Mouse (Mus musculus): ENCODE results near the gene Nt5m.
"Not testable (repeated sequence)": the region's sequence is repeated elsewhere in the genome, so short reads cannot be mapped to it uniquely, and the experiment has no call there.

Gene Nt5m

GRCm38 (mm10) chr11:59839008-59839458 is at the start of gene Nt5m:
Gene Nt5m (plus strand): TSS chr11:59839447.
- DNase-seq (ENCODE audit: low spot score): peak; percentile 92

- DNase-seq (ENCODE audit: low spot score): no peak
Observed at GRCm38 (mm10) chr11:59793390-59793789, 45.9 kb upstream of the Nt5m start.

- DNase-seq (ENCODE audit: low spot score): no peak
Observed at GRCm38 (mm10) chr11:59800412-59800811, 38.8 kb upstream of the Nt5m start.

- no peak for DNase-seq (ENCODE audit: low spot score)
Observed at GRCm38 (mm10) chr11:59801881-59802280, 37.4 kb upstream of the Nt5m start.

- DNase-seq (ENCODE audit: low spot score): no peak
Observed at GRCm38 (mm10) chr11:59803516-59803915, 35.7 kb upstream of the Nt5m start.

GRCm38 (mm10) chr11:59804409-59805110 is 34.7 kb upstream of the Nt5m start:
- no peak for DNase-seq (ENCODE audit: low spot score)

- no peak for DNase-seq (ENCODE audit: low spot score)
Observed at GRCm38 (mm10) chr11:59805256-59805655, 34.0 kb upstream of the Nt5m start.

- DNase-seq (ENCODE audit: low spot score): no peak
Observed at GRCm38 (mm10) chr11:59805656-59806055, 33.6 kb upstream of the Nt5m start.

- no peak for DNase-seq (ENCODE audit: low spot score)
Observed at GRCm38 (mm10) chr11:59808170-59808960, 30.9 kb upstream of the Nt5m start.

- DNase-seq (ENCODE audit: low spot score): no peak
Observed at GRCm38 (mm10) chr11:59809071-59809669, 30.1 kb upstream of the Nt5m start.

GRCm38 (mm10) chr11:59809670-59810474 is 29.4 kb upstream of the Nt5m start, which contains the start of gene Flcn:
Gene Flcn (minus strand): TSS chr11:59810016.
- DNase-seq (ENCODE audit: low spot score): peak; percentile 79

GRCm38 (mm10) chr11:59810480-59811158 is 28.6 kb upstream of the Nt5m start:
- DNase-seq (ENCODE audit: low spot score): no peak

- DNase-seq (ENCODE audit: low spot score): no peak
Observed at GRCm38 (mm10) chr11:59811211-59811610, 28.0 kb upstream of the Nt5m start.

- DNase-seq (ENCODE audit: low spot score): no peak
Observed at GRCm38 (mm10) chr11:59813276-59813675, 26.0 kb upstream of the Nt5m start.

GRCm38 (mm10) chr11:59814311-59814710 is 24.9 kb upstream of the Nt5m start:
- no peak for DNase-seq (ENCODE audit: low spot score)

GRCm38 (mm10) chr11:59814936-59815335 is 24.3 kb upstream of the Nt5m start:
- no peak for DNase-seq (ENCODE audit: low spot score)

- DNase-seq (ENCODE audit: low spot score): no peak
Observed at GRCm38 (mm10) chr11:59815482-59816065, 23.7 kb upstream of the Nt5m start.

GRCm38 (mm10) chr11:59817916-59818315 is 21.3 kb upstream of the Nt5m start:
- DNase-seq (ENCODE audit: low spot score): no peak

- DNase-seq (ENCODE audit: low spot score): no peak
Observed at GRCm38 (mm10) chr11:59821625-59822024, 17.6 kb upstream of the Nt5m start.

GRCm38 (mm10) chr11:59837789-59838188 is 1.5 kb upstream of the Nt5m start:
- not testable (repeated sequence) for DNase-seq (ENCODE audit: low spot score)

GRCm38 (mm10) chr11:59838426-59838825 is 821 bp upstream of the Nt5m start:
- DNase-seq (ENCODE audit: low spot score): no peak
